Mouse (Mus musculus): Measurements from ENCODE around the gene Ms4a10. TPM values are rescaled to one million over a fixed set of nuclear protein-coding genes. Genes with fewer than 3 reads are reported as not detected.
A peak's percentile ranks its signal among the peaks of the same experiment; 100 is the strongest.

The Ms4a10 gene
- not detected in 2 replicates for polyA plus RNA-seq (2015; fragmentation: Nextera tagmentation; extraction: Ambion mirVana)

GRCm38 (mm10) chr19:10974238-10974865 lies at the start of gene Ms4a10:
Ms4a10 (minus strand) TSS chr19:10974670.
- no peak within 1 kb of the TSS for H3K4me2 ChIP-seq (ENCODE audit: low read depth, low read length)
- peak; percentile 73 for ATAC-seq (ENCODE audit: low read depth)
- 7% methylated on average over 4 of the region's 4 CpGs for WGBS

GRCm38 (mm10) chr19:11022382-11022781 lies 47.9 kb upstream of the Ms4a10 start:
- Histone ChIP-seq H3K9ac (ENCODE audit: low read length) (no peak overlapping the region), H3K27ac (ENCODE audit: low read length) (no peak overlapping the region), H3K4me1 (replicated peaks; ENCODE audit: control insufficient read depth, insufficient read depth, low read length) (no peaks in the 10 kb centered on the region), H3K36me3 (ENCODE audit: control insufficient read depth, insufficient read depth, low read length) (no peaks in the 10 kb centered on the region), H3K27me3 (ENCODE audit: control insufficient read depth, insufficient read depth, low read depth, low read length) (no peaks in the 10 kb centered on the region), H3K4me3 (ENCODE audit: low read length) (no peak overlapping the region), H3K9me3 (ENCODE audit: control insufficient read depth, low read length) (no peaks in the 10 kb centered on the region), H3K4me2 (ENCODE audit: low read depth, low read length) (no peak overlapping the region)
- no peak for ATAC-seq (ENCODE audit: low read depth)

More at GRCm38 (mm10) chr19:10974238-10974865, at the start of gene Ms4a10:
- Histone ChIP-seq H3K9me3 (ENCODE audit: control insufficient read depth, low read length) (no peaks in the 10 kb centered on the region), H3K9ac (ENCODE audit: low read length) (no peak within 1 kb of the TSS), H3K27me3 (ENCODE audit: control insufficient read depth, insufficient read depth, low read depth, low read length) (no peaks in the 10 kb centered on the region), H3K4me3 (ENCODE audit: low read length) (no peak within 1 kb of the TSS), H3K27ac (ENCODE audit: low read length) (no peak within 1 kb of the TSS), H3K36me3 (ENCODE audit: control insufficient read depth, insufficient read depth, low read length) (no peaks in the 10 kb centered on the region), H3K4me1 (replicated peaks; ENCODE audit: control insufficient read depth, insufficient read depth, low read length) (peaks cover 6% of the 10 kb centered on the region)

GRCm38 (mm10) chr19:11017891-11018290 lies 43.4 kb upstream of the Ms4a10 start, which contains the start of gene Ms4a18:
Ms4a18 (minus strand) TSS chr19:11018031.
- Histone ChIP-seq H3K4me2 (ENCODE audit: low read depth, low read length) (no peak within 1 kb of the TSS), H3K4me1 (replicated peaks; ENCODE audit: control insufficient read depth, insufficient read depth, low read length) (no peaks in the 10 kb centered on the region), H3K27ac (ENCODE audit: low read length) (no peak within 1 kb of the TSS), H3K9ac (ENCODE audit: low read length) (no peak within 1 kb of the TSS), H3K4me3 (ENCODE audit: low read length) (no peak within 1 kb of the TSS), H3K27me3 (ENCODE audit: control insufficient read depth, insufficient read depth, low read depth, low read length) (no peaks in the 10 kb centered on the region), H3K9me3 (ENCODE audit: control insufficient read depth, low read length) (no peaks in the 10 kb centered on the region), H3K36me3 (ENCODE audit: control insufficient read depth, insufficient read depth, low read length) (no peaks in the 10 kb centered on the region)
- ATAC-seq (ENCODE audit: low read depth): no peak
- WGBS: 84% methylated on average over 3 of the region's 3 CpGs

- no peaks in the 10 kb centered on the region for H3K27me3 ChIP-seq (ENCODE audit: control insufficient read depth, insufficient read depth, low read depth, low read length)
- ATAC-seq (ENCODE audit: low read depth): no peak
- H3K9ac ChIP-seq (ENCODE audit: low read length): no peak overlapping the region
- no peak overlapping the region for H3K4me3 ChIP-seq (ENCODE audit: low read length)
- H3K9me3 ChIP-seq (ENCODE audit: control insufficient read depth, low read length): no peaks in the 10 kb centered on the region
- H3K4me2 ChIP-seq (ENCODE audit: low read depth, low read length): no peak overlapping the region
- H3K27ac ChIP-seq (ENCODE audit: low read length): no peak overlapping the region
- H3K36me3 ChIP-seq (ENCODE audit: control insufficient read depth, insufficient read depth, low read length): no peaks in the 10 kb centered on the region
- WGBS: 62% methylated on average over 2 of the region's 2 CpGs
- H3K4me1 ChIP-seq (replicated peaks; ENCODE audit: control insufficient read depth, insufficient read depth, low read length): no peaks in the 10 kb centered on the region
These were observed 42.8 kb upstream of the Ms4a10 start for GRCm38 (mm10) chr19:11017251-11017650.

- H3K9ac ChIP-seq (ENCODE audit: low read length): no peak overlapping the region
- ATAC-seq (ENCODE audit: low read depth): no peak
- H3K9me3 ChIP-seq (ENCODE audit: control insufficient read depth, low read length): no peaks in the 10 kb centered on the region
- H3K27me3 ChIP-seq (ENCODE audit: control insufficient read depth, insufficient read depth, low read depth, low read length): no peaks in the 10 kb centered on the region
- H3K4me2 ChIP-seq (ENCODE audit: low read depth, low read length): no peak overlapping the region
- no peak overlapping the region for H3K27ac ChIP-seq (ENCODE audit: low read length)
- no peaks in the 10 kb centered on the region for H3K4me1 ChIP-seq (replicated peaks; ENCODE audit: control insufficient read depth, insufficient read depth, low read length)
- no peak overlapping the region for H3K4me3 ChIP-seq (ENCODE audit: low read length)
- no peaks in the 10 kb centered on the region for H3K36me3 ChIP-seq (ENCODE audit: control insufficient read depth, insufficient read depth, low read length)
- 79% methylated on average over 1 of the region's 1 CpGs for WGBS
These were observed 41.5 kb upstream of the Ms4a10 start for GRCm38 (mm10) chr19:11015998-11016397.

GRCm38 (mm10) chr19:11015468-11015867 lies 41.0 kb upstream of the Ms4a10 start:
- no peak overlapping the region for H3K9ac ChIP-seq (ENCODE audit: low read length)
- H3K36me3 ChIP-seq (ENCODE audit: control insufficient read depth, insufficient read depth, low read length): no peaks in the 10 kb centered on the region
- no peak overlapping the region for H3K4me3 ChIP-seq (ENCODE audit: low read length)
- H3K9me3 ChIP-seq (ENCODE audit: control insufficient read depth, low read length): no peaks in the 10 kb centered on the region
- H3K27ac ChIP-seq (ENCODE audit: low read length): no peak overlapping the region
- H3K27me3 ChIP-seq (ENCODE audit: control insufficient read depth, insufficient read depth, low read depth, low read length): no peaks in the 10 kb centered on the region
- H3K4me1 ChIP-seq (replicated peaks; ENCODE audit: control insufficient read depth, insufficient read depth, low read length): no peaks in the 10 kb centered on the region
- no peak for ATAC-seq (ENCODE audit: low read depth)
- H3K4me2 ChIP-seq (ENCODE audit: low read depth, low read length): no peak overlapping the region

- Histone ChIP-seq H3K4me2 (ENCODE audit: low read depth, low read length) (no peak within 1 kb of the TSS), H3K27ac (ENCODE audit: low read length) (no peak within 1 kb of the TSS), H3K36me3 (ENCODE audit: control insufficient read depth, insufficient read depth, low read length) (no peaks in the 10 kb centered on the region), H3K4me1 (replicated peaks; ENCODE audit: control insufficient read depth, insufficient read depth, low read length) (no peaks in the 10 kb centered on the region), H3K9me3 (ENCODE audit: control insufficient read depth, low read length) (no peaks in the 10 kb centered on the region), H3K9ac (ENCODE audit: low read length) (no peak within 1 kb of the TSS), H3K4me3 (ENCODE audit: low read length) (no peak within 1 kb of the TSS), H3K27me3 (ENCODE audit: control insufficient read depth, insufficient read depth, low read depth, low read length) (no peaks in the 10 kb centered on the region)
- WGBS: 84% methylated on average over 7 of the region's 7 CpGs
- no peak for ATAC-seq (ENCODE audit: low read depth)
These were observed 18.7 kb upstream of the Ms4a10 start, which contains the start of gene Ms4a15 for GRCm38 (mm10) chr19:10993150-10993549. Ms4a15 (minus strand) TSS chr19:10993250.

GRCm38 (mm10) chr19:10991911-10992310 lies 17.4 kb upstream of the Ms4a10 start:
- Histone ChIP-seq H3K36me3 (ENCODE audit: control insufficient read depth, insufficient read depth, low read length) (no peaks in the 10 kb centered on the region), H3K4me3 (ENCODE audit: low read length) (no peak overlapping the region), H3K4me2 (ENCODE audit: low read depth, low read length) (no peak overlapping the region), H3K27ac (ENCODE audit: low read length) (no peak overlapping the region), H3K9me3 (ENCODE audit: control insufficient read depth, low read length) (no peaks in the 10 kb centered on the region), H3K9ac (ENCODE audit: low read length) (no peak overlapping the region), H3K4me1 (replicated peaks; ENCODE audit: control insufficient read depth, insufficient read depth, low read length) (no peaks in the 10 kb centered on the region), H3K27me3 (ENCODE audit: control insufficient read depth, insufficient read depth, low read depth, low read length) (no peaks in the 10 kb centered on the region)
- ATAC-seq (ENCODE audit: low read depth): no peak

- Histone ChIP-seq H3K4me2 (ENCODE audit: low read depth, low read length) (no peak overlapping the region), H3K4me1 (replicated peaks; ENCODE audit: control insufficient read depth, insufficient read depth, low read length) (no peaks in the 10 kb centered on the region), H3K27me3 (ENCODE audit: control insufficient read depth, insufficient read depth, low read depth, low read length) (no peaks in the 10 kb centered on the region), H3K27ac (ENCODE audit: low read length) (no peak overlapping the region), H3K9ac (ENCODE audit: low read length) (no peak overlapping the region), H3K9me3 (ENCODE audit: control insufficient read depth, low read length) (no peaks in the 10 kb centered on the region), H3K4me3 (ENCODE audit: low read length) (no peak overlapping the region), H3K36me3 (ENCODE audit: control insufficient read depth, insufficient read depth, low read length) (no peaks in the 10 kb centered on the region)
- WGBS: 25% methylated on average over 1 of the region's 1 CpGs
- ATAC-seq (ENCODE audit: low read depth): no peak
These were observed 16.3 kb upstream of the Ms4a10 start for GRCm38 (mm10) chr19:10990751-10991150.

- no peaks in the 10 kb centered on the region for H3K36me3 ChIP-seq (ENCODE audit: control insufficient read depth, insufficient read depth, low read length)
- no peaks in the 10 kb centered on the region for H3K9me3 ChIP-seq (ENCODE audit: control insufficient read depth, low read length)
- no peak overlapping the region for H3K4me2 ChIP-seq (ENCODE audit: low read depth, low read length)
- H3K27me3 ChIP-seq (ENCODE audit: control insufficient read depth, insufficient read depth, low read depth, low read length): no peaks in the 10 kb centered on the region
- H3K9ac ChIP-seq (ENCODE audit: low read length): no peak overlapping the region
- ATAC-seq (ENCODE audit: low read depth): no peak
- no peak overlapping the region for H3K4me3 ChIP-seq (ENCODE audit: low read length)
- no peaks in the 10 kb centered on the region for H3K4me1 ChIP-seq (replicated peaks; ENCODE audit: control insufficient read depth, insufficient read depth, low read length)
- WGBS: 83% methylated on average over 1 of the region's 1 CpGs
- no peak overlapping the region for H3K27ac ChIP-seq (ENCODE audit: low read length)
These were observed 14.1 kb upstream of the Ms4a10 start for GRCm38 (mm10) chr19:10988563-10988962.

Data from lung, embryonic 16.5 days (tissue).